Mouse (Mus musculus) embryonic facial prominence, embryonic 14.5 days (tissue): Measurements from ENCODE around the gene Plekhg2. TPM values are rescaled to one million over a fixed set of nuclear protein-coding genes. Genes with fewer than 3 reads are reported as not detected.
A peak's percentile ranks its signal among the peaks of the same experiment; 100 is the strongest.

Experiments
- ATAC-seq: fragments of 200-750 bp; cut with Nextera tagmentation; 2 replicates; pipeline ENCODE4 v1.8.0; 2017; ENCODE audit warnings: low read depth, moderate number of reproducible peaks, moderate TSS enrichment
- DNase-seq: peaks from one replicate; pipeline ENCODE4 v3.0.0-alpha.2; 2015; ENCODE audit warnings: low spot score
- H3K27ac ChIP-seq: fragments of 300-500 bp; sonication (generic); replicated peaks from 2 replicates; pipeline ENCODE4 v1.5.1; 2014; ENCODE audit warnings: low read depth, mild to moderate bottlenecking, low read length, moderate library complexity
- H3K27me3 ChIP-seq: fragments of 300-500 bp; sonication (generic); replicated peaks from 2 replicates; pipeline ENCODE4 v1.6.1; 2014; ENCODE audit warnings: low read length; ENCODE audit not compliant: control insufficient read depth, insufficient read depth
- H3K36me3 ChIP-seq: fragments of 300-500 bp; sonication (generic); 2 replicates; pipeline ENCODE4 v1.6.1; 2014; ENCODE audit warnings: low read length, mixed read lengths; ENCODE audit not compliant: control insufficient read depth, insufficient read depth
- H3K4me1 ChIP-seq: fragments of 300-500 bp; sonication (generic); 2 replicates; pipeline ENCODE4 v1.6.1; 2014; ENCODE audit warnings: antibody characterized with exemption, low read length; ENCODE audit not compliant: control insufficient read depth, insufficient read depth
- H3K4me2 ChIP-seq: fragments of 300-500 bp; sonication (generic); 2 replicates; pipeline ENCODE4 v1.6.1; 2014; ENCODE audit warnings: low read depth, mild to moderate bottlenecking, low read length, moderate library complexity, mixed read lengths
- H3K4me3 ChIP-seq: fragments of 300-500 bp; sonication (generic); 2 replicates; pipeline ENCODE4 v1.5.1; 2014; ENCODE audit warnings: low read depth, mild to moderate bottlenecking, low read length
- H3K9ac ChIP-seq: fragments of 300-500 bp; sonication (generic); 2 replicates; pipeline ENCODE4 v1.6.1; 2014; ENCODE audit warnings: low read depth, mild to moderate bottlenecking, low read length, moderate library complexity, mixed read lengths
- H3K9me3 ChIP-seq: fragments of 300-500 bp; sonication (generic); 2 replicates; pipeline ENCODE4 v1.6.1; 2016; ENCODE audit warnings: low read length; ENCODE audit not compliant: control insufficient read depth
- WGBS: fragments of 180-500 bp; shearing (Covaris S2); extraction: QIAGEN DNeasy Blood & Tissue Kit; methylation state at CpG from one replicate; pipeline ENCODE4 v1.1.7; 2014; 5-methylcytosine and 5-hydroxymethylcytosine counted together
- polyA plus RNA-seq: library from polyadenylated mRNA; unstranded; fragments of >200 nt; fragmentation: Nextera tagmentation; extraction: Ambion mirVana; gene quantifications from 2 replicates; pipeline ENCODE4 v1.2.1, GENCODE M21; 2014

Gene Plekhg2
- polyA plus RNA-seq, 1 experiment from 2014 or later, result 41.1 TPM

DNA sequence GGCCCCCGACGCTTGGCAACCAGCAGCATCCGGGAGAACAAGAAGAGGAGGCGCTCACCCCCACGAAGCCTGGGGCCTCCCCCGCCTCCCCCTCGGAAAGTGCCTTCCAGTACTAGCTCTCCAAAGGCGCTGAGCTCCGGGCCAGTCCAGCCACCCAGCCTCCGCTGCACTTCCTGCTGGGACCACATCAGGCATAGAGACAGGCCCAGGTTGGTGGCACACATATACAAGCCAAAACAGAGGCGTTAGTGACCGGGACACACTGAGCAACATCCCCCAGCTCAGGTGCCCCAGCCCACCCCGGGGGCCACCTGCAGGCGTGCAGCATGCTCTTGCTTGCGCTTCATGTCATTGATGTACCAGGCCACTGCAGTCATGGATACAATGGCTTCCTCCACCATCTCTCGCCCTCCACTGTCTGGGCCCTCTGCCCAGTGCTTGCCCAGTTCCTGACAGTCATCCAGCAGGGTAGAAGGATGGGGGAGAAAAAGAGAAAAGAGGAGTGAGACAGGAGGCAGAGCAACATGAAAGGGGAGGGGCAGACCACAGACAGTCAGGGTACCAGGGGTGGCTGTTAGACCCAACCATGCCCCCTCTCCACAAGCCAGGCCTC is 4.6 kb downstream of the Plekhg2 start:
- Histone ChIP-seq H3K27me3 (no peaks in the 10 kb centered on the region), H3K4me3 (no peak overlapping the region), H3K9me3 (no peaks in the 10 kb centered on the region), H3K36me3 (peaks cover 77% of the 10 kb centered on the region), H3K9ac (no peak overlapping the region), H3K4me1 (peaks cover 14% of the 10 kb centered on the region), H3K27ac (no peak overlapping the region), H3K4me2 (no peak overlapping the region)
- WGBS, result 94% methylated on average over 16 of the region's 16 CpGs
- no peak for DNase-seq
- ATAC-seq, result no peak

DNA sequence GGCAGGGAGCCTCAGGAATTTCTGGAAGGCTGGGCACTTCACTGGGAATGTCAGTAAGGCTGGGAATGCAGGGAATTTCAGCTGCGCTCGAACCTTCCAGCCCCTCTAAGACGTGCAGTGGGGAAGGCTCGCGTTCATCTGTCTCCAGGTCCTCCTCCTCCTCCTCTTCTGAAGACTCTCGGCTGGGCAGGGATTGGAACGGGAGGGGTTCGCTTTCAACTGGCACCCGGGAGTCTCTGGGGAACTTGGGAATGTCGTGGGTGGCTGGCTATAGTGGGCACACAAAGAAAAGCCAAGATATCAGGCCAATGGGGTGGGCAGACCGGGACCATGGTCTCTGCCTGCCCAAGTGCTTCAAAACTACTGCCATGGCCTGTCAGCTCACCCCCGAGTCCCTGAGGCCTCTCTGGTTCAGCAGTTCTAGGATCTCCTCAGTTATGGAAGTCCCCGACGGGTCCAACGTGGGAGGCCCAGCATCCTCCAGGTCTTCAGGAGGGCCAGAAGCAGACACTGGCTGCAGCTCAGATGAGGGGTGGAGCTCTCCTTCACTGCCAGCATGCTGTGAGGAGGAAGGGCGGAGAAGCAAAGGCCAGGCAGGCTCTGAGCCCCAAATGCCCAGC is 9.8 kb downstream of the Plekhg2 start:
- H3K4me3 ChIP-seq, result no peak overlapping the region
- no peak overlapping the region for H3K4me2 ChIP-seq
- ATAC-seq (no peak), DNase-seq (no peak)
- H3K27ac ChIP-seq, result no peak overlapping the region
- peaks cover 87% of the 10 kb centered on the region for H3K36me3 ChIP-seq
- peaks cover 6% of the 10 kb centered on the region; the same call in 1 of the 2 replicates for H3K4me1 ChIP-seq
- H3K9ac ChIP-seq, result no peak overlapping the region
- no peaks in the 10 kb centered on the region for H3K9me3 ChIP-seq
- 89% methylated on average over 13 of the region's 16 CpGs for WGBS
- H3K27me3 ChIP-seq, result no peaks in the 10 kb centered on the region

DNA sequence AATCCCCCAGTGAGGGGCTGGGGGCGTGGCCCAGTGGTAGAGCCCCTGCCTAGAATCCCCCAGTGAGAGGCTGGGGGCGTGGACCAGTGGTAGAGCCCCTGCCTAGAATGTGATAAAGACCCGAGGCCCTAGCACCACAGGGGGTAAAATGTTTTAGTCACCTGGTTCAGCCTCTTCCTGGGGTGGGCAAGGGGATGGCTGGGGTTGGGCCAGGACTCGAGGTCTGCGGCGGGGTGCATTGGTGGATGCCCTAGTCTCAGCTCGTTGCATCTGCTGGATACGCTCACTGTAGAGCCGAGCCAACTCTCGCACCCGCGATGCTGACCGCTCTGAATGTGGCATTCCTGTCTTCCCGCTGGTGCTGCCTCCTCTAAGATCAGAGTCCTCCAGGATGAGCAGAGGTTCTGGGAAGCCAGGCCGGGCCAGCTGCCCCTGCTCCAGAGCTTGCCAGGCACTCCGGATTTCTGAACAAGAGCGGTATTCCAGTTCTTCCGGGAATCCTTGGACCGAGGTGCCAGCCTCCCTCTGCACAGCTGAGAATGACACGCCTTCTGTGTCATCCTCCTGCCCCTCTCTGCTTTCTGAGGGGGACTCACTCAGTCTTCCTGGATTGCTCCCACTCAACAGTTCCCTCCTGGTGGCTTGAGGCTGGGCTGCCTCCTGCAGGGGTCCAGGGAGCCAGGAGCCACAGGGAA is 10.6 kb downstream of the Plekhg2 start:
- no peaks in the 10 kb centered on the region for H3K27me3 ChIP-seq
- H3K36me3 ChIP-seq, result peaks cover 80% of the 10 kb centered on the region
- H3K27ac ChIP-seq, result no peak overlapping the region
- no peak overlapping the region for H3K4me2 ChIP-seq
- peaks cover 12% of the 10 kb centered on the region; the same call in 1 of the 2 replicates for H3K4me1 ChIP-seq
- DNase-seq (no peak), ATAC-seq (no peak)
- no peak overlapping the region for H3K9ac ChIP-seq
- no peak overlapping the region for H3K4me3 ChIP-seq
- WGBS, result 97% methylated on average over 17 of the region's 20 CpGs
- no peaks in the 10 kb centered on the region for H3K9me3 ChIP-seq

DNA sequence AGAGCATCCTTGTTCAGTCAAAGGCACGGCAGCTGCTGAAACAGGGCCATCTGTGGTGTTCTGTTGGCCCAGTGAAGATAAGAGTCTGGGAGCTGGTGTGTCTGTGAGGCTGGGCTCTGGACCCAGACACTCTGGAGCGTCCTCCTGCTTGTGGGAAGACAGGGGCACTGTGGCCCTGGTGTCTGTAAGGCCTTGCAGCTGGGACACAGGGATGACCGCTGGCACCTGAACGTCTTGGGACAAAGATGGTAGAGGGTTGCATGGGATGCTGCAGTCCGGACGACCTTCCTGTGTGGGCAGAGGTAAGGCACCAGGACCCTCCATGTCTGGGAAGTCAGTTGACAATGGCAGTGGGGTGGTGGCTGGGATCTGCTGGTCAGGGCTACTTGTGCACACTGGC is 12.1 kb downstream of the Plekhg2 start:
- H3K4me2 ChIP-seq, result no peak overlapping the region
- no peak overlapping the region for H3K4me3 ChIP-seq
- peaks cover 73% of the 10 kb centered on the region for H3K36me3 ChIP-seq
- 98% methylated on average over 6 of the region's 6 CpGs for WGBS
- H3K9ac ChIP-seq, result no peak overlapping the region
- ATAC-seq, result no peak
- no peak overlapping the region for H3K27ac ChIP-seq
- H3K9me3 ChIP-seq, result no peaks in the 10 kb centered on the region
- DNase-seq, result no peak
- peaks cover 14% of the 10 kb centered on the region; the same call in 1 of the 2 replicates for H3K4me1 ChIP-seq
- H3K27me3 ChIP-seq, result no peaks in the 10 kb centered on the region

DNA sequence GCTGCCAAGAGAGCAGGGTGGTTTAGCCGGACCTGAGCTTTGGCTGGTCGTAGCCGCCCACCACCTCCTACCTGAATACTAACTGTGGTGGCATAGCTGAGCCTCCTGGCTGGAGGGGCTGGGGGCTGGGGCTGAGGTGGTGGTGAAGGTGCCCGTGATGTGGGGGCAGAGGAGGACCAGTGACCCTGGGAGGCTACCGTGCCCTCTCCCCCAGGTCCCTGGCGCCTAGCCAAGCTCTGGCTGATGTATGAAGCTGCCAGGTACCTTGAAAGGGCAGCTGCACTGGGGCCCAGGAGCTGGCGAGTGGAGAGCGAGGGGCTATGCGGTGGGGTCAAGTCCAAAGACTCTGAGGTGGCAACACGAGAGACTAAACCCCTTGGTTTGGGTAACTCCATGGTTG is 12.5 kb downstream of the Plekhg2 start:
- WGBS, result 92% methylated on average over 10 of the region's 10 CpGs
- H3K4me2 ChIP-seq, result no peak overlapping the region
- no peaks in the 10 kb centered on the region for H3K9me3 ChIP-seq
- no peak overlapping the region for H3K27ac ChIP-seq
- DNase-seq (no peak), ATAC-seq (no peak)
- H3K4me1 ChIP-seq, result peaks cover 14% of the 10 kb centered on the region; the same call in 1 of the 2 replicates
- H3K36me3 ChIP-seq, result peaks cover 72% of the 10 kb centered on the region
- no peak overlapping the region for H3K4me3 ChIP-seq
- no peak overlapping the region for H3K9ac ChIP-seq
- H3K27me3 ChIP-seq, result no peaks in the 10 kb centered on the region

DNA sequence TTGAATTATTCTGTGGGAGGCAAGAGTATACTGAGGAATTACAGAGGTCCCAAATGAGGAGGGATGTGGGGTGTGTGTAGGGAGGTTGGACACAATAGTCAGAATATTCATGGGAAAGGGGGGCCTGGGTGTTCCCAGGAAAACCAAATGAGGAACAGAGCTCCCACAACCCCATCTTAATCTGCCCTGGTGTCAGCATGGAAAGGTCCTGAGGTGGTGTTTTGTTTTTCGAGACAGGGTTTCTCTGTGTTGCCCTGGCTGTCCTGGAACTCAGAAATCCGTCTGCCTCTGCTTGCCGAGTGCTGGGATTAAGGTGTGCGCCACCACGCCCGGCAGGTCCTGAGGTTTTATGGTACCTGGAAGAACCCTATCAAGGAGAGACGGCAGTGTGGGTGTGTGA is 14.0 kb downstream of the Plekhg2 start:
- Histone ChIP-seq H3K36me3 (peaks cover 72% of the 10 kb centered on the region), H3K27ac (peak overlapping the region; percentile 74), H3K9me3 (no peaks in the 10 kb centered on the region), H3K4me1 (peaks cover 14% of the 10 kb centered on the region; the same call in 1 of the 2 replicates), H3K27me3 (no peaks in the 10 kb centered on the region), H3K4me2 (no peak overlapping the region), H3K9ac (no peak overlapping the region), H3K4me3 (no peak overlapping the region)
- DNase-seq (no peak), ATAC-seq (0 out of 2 replicates have a peak, but pooled peaks have one; percentile 5)
- WGBS, result 50% methylated on average over 7 of the region's 7 CpGs

DNA sequence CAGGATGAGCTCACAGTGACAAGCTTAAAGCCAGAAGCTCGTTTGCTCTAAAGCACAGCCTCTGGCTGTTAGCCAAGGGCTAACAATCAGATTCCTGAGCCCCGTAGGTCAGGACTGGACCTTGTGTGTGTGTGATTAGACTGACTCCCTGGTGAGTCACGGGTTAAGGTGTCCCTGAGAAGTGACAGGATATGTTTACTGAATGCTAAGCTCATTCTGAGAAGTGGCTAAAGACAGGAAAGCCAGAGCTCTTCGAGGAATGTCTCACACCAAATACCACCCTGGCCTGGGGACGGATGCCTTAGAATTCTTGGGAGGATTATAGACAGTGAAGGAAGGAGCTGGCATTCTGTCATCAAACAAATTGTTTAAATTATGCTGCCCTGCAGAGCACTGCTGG is 14.4 kb downstream of the Plekhg2 start:
- H3K36me3 ChIP-seq, result peaks cover 72% of the 10 kb centered on the region
- no peak overlapping the region for H3K4me3 ChIP-seq
- WGBS, result 3% methylated on average over 5 of the region's 5 CpGs
- no peaks in the 10 kb centered on the region for H3K27me3 ChIP-seq
- no peak overlapping the region for H3K9ac ChIP-seq
- no peaks in the 10 kb centered on the region for H3K9me3 ChIP-seq
- peak overlapping the region; percentile 74 for H3K27ac ChIP-seq
- peaks cover 14% of the 10 kb centered on the region; the same call in 1 of the 2 replicates for H3K4me1 ChIP-seq
- H3K4me2 ChIP-seq, result no peak overlapping the region
- ATAC-seq (peak; percentile 26; the same call in 1 of the 2 replicates), DNase-seq (peak; percentile 54)

DNA sequence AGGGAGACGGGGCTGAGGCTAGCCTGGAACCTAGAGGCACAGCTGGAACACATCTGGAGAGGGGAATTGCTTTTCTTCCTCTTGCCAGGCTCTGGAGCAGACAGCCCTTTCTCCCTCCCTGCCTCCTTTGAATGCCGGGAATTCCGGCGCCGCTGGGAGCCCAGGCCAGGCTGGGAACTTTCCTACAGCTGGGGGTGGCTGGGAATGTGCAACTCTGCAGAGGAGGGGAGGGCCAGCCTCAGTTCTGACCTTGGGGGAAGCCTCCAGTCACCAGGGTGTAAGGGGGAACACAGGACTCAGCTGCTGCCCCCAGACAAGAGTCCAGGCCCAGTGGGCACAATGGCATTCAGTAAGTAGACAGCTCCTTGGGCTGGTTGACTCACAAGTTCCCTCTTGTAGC is 15.4 kb downstream of the Plekhg2 start:
- WGBS, result 5% methylated on average over 3 of the region's 5 CpGs
- peaks cover 15% of the 10 kb centered on the region; the same call in 1 of the 2 replicates for H3K4me1 ChIP-seq
- peak overlapping the region; percentile 74 for H3K27ac ChIP-seq
- H3K27me3 ChIP-seq, result no peaks in the 10 kb centered on the region
- H3K4me3 ChIP-seq, result no peak overlapping the region
- peaks cover 72% of the 10 kb centered on the region for H3K36me3 ChIP-seq
- 0 out of 2 replicates have a peak overlapping the region, but pooled peaks have one; percentile 20 for H3K9ac ChIP-seq
- ATAC-seq (peak; percentile 42), DNase-seq (peak; percentile 72)
- H3K4me2 ChIP-seq, result no peak overlapping the region
- H3K9me3 ChIP-seq, result no peaks in the 10 kb centered on the region
